Mouse (Mus musculus) embryonic facial prominence, embryonic 14.5 days (tissue): ENCODE data around the gene Ptges. TPM values are rescaled to one million over a fixed set of nuclear protein-coding genes. Genes with fewer than 3 reads are reported as not detected.

Experiments used
- ATAC-seq: fragments of 200-750 bp; cut with Nextera tagmentation; 2 replicates; pipeline ENCODE4 v1.8.0; 2017; ENCODE audit warnings: low read depth, moderate number of reproducible peaks, moderate TSS enrichment
- DNase-seq: peaks from one replicate; pipeline ENCODE4 v3.0.0-alpha.2; 2015; ENCODE audit warnings: low spot score
- H3K27ac ChIP-seq: fragments of 300-500 bp; sonication (generic); replicated peaks from 2 replicates; pipeline ENCODE4 v1.5.1; 2014; ENCODE audit warnings: low read depth, mild to moderate bottlenecking, low read length, moderate library complexity
- H3K27me3 ChIP-seq: fragments of 300-500 bp; sonication (generic); replicated peaks from 2 replicates; pipeline ENCODE4 v1.6.1; 2014; ENCODE audit warnings: low read length; ENCODE audit not compliant: control insufficient read depth, insufficient read depth
- H3K36me3 ChIP-seq: fragments of 300-500 bp; sonication (generic); 2 replicates; pipeline ENCODE4 v1.6.1; 2014; ENCODE audit warnings: low read length, mixed read lengths; ENCODE audit not compliant: control insufficient read depth, insufficient read depth
- H3K4me1 ChIP-seq: fragments of 300-500 bp; sonication (generic); 2 replicates; pipeline ENCODE4 v1.6.1; 2014; ENCODE audit warnings: antibody characterized with exemption, low read length; ENCODE audit not compliant: control insufficient read depth, insufficient read depth
- H3K4me2 ChIP-seq: fragments of 300-500 bp; sonication (generic); 2 replicates; pipeline ENCODE4 v1.6.1; 2014; ENCODE audit warnings: low read depth, mild to moderate bottlenecking, low read length, moderate library complexity, mixed read lengths
- H3K4me3 ChIP-seq: fragments of 300-500 bp; sonication (generic); 2 replicates; pipeline ENCODE4 v1.5.1; 2014; ENCODE audit warnings: low read depth, mild to moderate bottlenecking, low read length
- H3K9ac ChIP-seq: fragments of 300-500 bp; sonication (generic); 2 replicates; pipeline ENCODE4 v1.6.1; 2014; ENCODE audit warnings: low read depth, mild to moderate bottlenecking, low read length, moderate library complexity, mixed read lengths
- H3K9me3 ChIP-seq: fragments of 300-500 bp; sonication (generic); 2 replicates; pipeline ENCODE4 v1.6.1; 2016; ENCODE audit warnings: low read length; ENCODE audit not compliant: control insufficient read depth
- WGBS: fragments of 180-500 bp; shearing (Covaris S2); extraction: QIAGEN DNeasy Blood & Tissue Kit; methylation state at CpG from one replicate; pipeline ENCODE4 v1.1.7; 2014; 5-methylcytosine and 5-hydroxymethylcytosine counted together
- polyA plus RNA-seq: library from polyadenylated mRNA; unstranded; fragments of >200 nt; fragmentation: Nextera tagmentation; extraction: Ambion mirVana; gene quantifications from 2 replicates; pipeline ENCODE4 v1.2.1, GENCODE M21; 2014

Gene Ptges
- polyA plus RNA-seq, 1 experiment from 2014 or later: 17.3 TPM

DNA sequence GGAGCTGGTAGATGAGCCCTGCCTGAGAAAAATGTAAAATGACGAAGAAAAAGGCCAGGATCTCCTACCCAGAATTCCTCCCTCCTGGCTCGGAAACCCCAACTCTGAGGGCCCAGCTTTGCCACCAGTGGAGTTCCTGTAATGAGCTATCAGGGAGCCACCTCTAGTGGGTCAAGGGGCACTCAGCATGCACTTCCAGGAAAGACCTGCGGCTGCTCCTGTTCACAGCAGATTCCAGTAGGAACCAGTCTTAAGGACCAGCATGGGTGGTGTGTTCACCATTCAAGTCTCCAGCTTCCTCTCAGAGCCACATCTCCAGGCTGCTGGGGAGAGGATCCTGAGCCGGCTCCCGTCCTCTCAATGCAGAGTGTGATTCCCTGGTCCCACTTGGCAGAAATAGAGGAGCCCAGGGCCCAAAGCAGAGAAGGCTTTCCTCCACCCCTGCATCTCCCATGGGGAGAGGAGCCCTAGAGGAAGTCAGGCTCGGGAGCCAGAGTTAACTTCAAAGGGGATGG, 28.0 kb downstream of the Ptges start:
- Histone ChIP-seq H3K4me3 (peak overlapping the region; percentile 48), H3K27ac (no peak overlapping the region), H3K9me3 (no peaks in the 10 kb centered on the region), H3K36me3 (0 out of 2 replicates have a peak, but pooled peaks cover 3% of the 10 kb centered on the region), H3K9ac (peak overlapping the region; percentile 65; the same call in 1 of the 2 replicates), H3K4me2 (peak overlapping the region; percentile 75), H3K4me1 (peaks cover 22% of the 10 kb centered on the region), H3K27me3 (no peaks in the 10 kb centered on the region)
- 42% methylated on average over 6 of the region's 6 CpGs for WGBS
- no peak for ATAC-seq
- no peak for DNase-seq

DNA sequence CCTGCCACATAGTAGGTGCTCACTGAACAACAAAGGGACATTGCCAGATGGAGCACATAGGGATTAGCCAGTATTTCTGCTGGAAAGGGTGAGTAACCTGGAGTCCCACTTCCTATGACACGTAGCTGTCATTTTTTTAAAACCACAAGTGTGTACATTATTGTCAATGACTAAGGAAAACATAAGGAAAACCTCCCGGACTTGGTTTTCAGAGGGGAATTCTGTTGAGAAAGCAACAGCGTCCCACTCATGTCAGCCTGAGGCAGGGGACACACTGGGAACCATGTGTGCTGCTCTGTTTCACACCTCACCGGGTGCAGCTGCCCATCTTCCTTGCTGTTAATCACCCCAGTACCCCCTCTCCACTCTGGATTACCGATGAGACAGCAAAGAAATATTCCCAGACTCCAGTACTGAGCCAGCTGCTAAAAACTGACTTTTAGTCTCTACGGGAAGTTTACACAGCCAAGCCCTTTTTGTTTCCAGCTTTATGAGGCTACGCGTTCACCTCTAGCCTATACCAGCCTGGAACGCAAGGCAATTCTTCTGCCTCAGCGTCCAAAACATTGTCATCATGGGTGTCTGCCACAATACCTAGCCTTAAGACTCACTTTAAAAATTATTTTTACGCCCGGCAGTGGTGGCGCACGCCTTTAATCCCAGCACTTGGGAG, 30.1 kb downstream of the Ptges start:
- ATAC-seq (no peak), DNase-seq (no peak)
- no peaks in the 10 kb centered on the region for H3K27me3 ChIP-seq
- H3K9me3 ChIP-seq: no peaks in the 10 kb centered on the region
- H3K9ac ChIP-seq: no peak overlapping the region
- H3K4me2 ChIP-seq: no peak overlapping the region
- 84% methylated on average over 14 of the region's 14 CpGs for WGBS
- 0 out of 2 replicates have a peak, but pooled peaks cover 3% of the 10 kb centered on the region for H3K36me3 ChIP-seq
- H3K4me1 ChIP-seq: peaks cover 19% of the 10 kb centered on the region
- H3K4me3 ChIP-seq: no peak overlapping the region
- H3K27ac ChIP-seq: no peak overlapping the region

DNA sequence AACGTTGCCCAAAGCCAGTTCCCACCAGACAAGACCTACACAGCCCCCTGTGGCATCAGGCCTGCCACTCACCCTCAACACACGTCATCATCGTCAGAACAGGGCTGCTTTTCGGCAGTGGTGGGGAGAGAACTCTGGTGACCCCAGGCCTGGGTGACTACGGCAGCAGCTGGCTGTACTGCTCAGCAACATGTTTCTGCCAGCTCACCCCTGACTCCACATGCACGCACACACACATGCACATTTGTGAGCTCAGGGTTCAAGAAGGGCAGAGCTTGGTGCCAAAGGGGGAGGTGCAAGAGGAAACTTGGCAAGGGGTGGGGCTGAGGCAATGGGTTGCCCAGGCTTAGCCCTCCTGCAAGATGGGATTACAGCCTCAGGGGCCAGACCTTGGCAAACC, 32.4 kb downstream of the Ptges start:
- Histone ChIP-seq H3K9me3 (no peaks in the 10 kb centered on the region), H3K27me3 (no peaks in the 10 kb centered on the region), H3K4me2 (no peak overlapping the region), H3K9ac (no peak overlapping the region; the same call in 1 of the 2 replicates), H3K4me1 (peaks cover 19% of the 10 kb centered on the region), H3K36me3 (0 out of 2 replicates have a peak, but pooled peaks cover 3% of the 10 kb centered on the region), H3K4me3 (no peak overlapping the region), H3K27ac (peak overlapping the region; percentile 39; the same call in 1 of the 2 replicates)
- 16% methylated on average over 6 of the region's 6 CpGs for WGBS
- ATAC-seq (peak; percentile 64), DNase-seq (peak; percentile 62)

DNA sequence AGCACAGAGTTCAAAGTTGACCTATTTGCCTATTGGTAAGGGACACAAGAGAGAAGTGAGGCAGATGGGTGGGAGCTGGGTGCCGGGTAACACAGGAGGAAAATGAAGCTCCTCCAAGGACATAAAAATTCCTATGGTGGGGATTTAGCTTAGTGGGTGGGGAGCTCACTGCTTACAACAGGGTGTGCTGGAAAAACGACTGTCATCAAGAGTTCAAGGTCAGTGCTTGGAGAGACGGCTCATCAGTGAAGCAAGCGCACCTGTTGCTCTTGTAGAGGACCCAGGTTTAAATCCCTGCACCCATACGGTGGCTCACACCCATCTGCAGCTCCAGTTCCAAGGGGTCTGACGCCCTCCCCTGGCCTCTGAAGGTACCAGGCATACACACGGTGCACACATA, 35.7 kb downstream of the Ptges start:
- no peak overlapping the region for H3K27ac ChIP-seq
- H3K9ac ChIP-seq: no peak overlapping the region
- no peaks in the 10 kb centered on the region for H3K27me3 ChIP-seq
- no peak overlapping the region for H3K4me3 ChIP-seq
- WGBS: 76% methylated on average over 7 of the region's 7 CpGs
- ATAC-seq: no peak
- peaks cover 11% of the 10 kb centered on the region for H3K4me1 ChIP-seq
- H3K36me3 ChIP-seq: no peaks in the 10 kb centered on the region
- H3K4me2 ChIP-seq: no peak overlapping the region
- DNase-seq: no peak
- H3K9me3 ChIP-seq: no peaks in the 10 kb centered on the region

DNA sequence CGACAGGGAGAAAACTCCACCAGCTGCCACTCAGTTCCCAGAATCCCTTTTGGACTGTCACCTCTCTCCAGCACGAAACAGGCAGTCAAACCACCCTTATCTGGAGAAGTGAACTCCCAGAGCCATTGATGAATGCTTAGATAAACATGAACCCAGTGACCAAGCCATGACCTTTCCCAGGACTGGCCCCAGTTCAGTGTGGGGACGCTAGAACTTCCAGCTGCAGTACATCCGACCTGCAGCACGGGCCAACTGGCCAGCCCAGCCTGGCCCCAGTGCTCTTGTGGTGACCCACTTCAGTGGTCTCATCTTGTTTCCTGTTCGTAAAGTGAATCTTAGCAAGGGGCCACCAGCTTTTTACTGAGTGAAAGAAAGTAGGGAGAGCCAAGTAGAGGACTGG, 36.3 kb downstream of the Ptges start:
- ATAC-seq (no peak), DNase-seq (no peak)
- H3K36me3 ChIP-seq: no peaks in the 10 kb centered on the region
- H3K9ac ChIP-seq: no peak overlapping the region
- no peak overlapping the region for H3K27ac ChIP-seq
- H3K4me1 ChIP-seq: peaks cover 11% of the 10 kb centered on the region
- H3K4me3 ChIP-seq: no peak overlapping the region
- no peaks in the 10 kb centered on the region for H3K9me3 ChIP-seq
- H3K27me3 ChIP-seq: no peaks in the 10 kb centered on the region
- 18% methylated on average over 6 of the region's 6 CpGs for WGBS
- H3K4me2 ChIP-seq: no peak overlapping the region

DNA sequence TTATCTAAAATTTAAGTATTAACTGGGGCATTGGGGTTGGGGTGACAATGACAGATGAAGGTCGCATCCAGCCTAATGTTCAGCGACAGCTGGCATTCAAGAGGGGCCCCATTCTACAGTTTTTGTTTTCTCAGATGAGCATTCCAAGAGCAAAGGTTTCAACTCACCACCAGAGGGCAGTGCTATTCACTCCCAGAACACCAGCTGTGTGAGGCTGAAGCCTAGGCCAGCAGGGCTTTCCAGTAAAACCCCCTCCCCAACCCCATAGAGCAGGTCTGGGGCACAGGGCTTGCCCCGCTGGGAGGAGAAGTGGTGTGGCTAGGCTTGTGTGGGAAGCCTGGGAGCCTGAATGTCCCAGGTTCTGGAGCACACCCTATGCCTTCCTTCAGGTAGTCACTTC, 38.7 kb downstream of the Ptges start:
- Histone ChIP-seq H3K27me3 (no peaks in the 10 kb centered on the region), H3K9me3 (no peaks in the 10 kb centered on the region), H3K4me2 (no peak overlapping the region), H3K4me1 (peaks cover 6% of the 10 kb centered on the region; the same call in 1 of the 2 replicates), H3K27ac (no peak overlapping the region), H3K4me3 (no peak overlapping the region), H3K36me3 (no peaks in the 10 kb centered on the region), H3K9ac (no peak overlapping the region; the same call in 1 of the 2 replicates)
- DNase-seq (peak; percentile 87), ATAC-seq (peak; percentile 64)
- WGBS: 8% methylated on average over 3 of the region's 3 CpGs

DNA sequence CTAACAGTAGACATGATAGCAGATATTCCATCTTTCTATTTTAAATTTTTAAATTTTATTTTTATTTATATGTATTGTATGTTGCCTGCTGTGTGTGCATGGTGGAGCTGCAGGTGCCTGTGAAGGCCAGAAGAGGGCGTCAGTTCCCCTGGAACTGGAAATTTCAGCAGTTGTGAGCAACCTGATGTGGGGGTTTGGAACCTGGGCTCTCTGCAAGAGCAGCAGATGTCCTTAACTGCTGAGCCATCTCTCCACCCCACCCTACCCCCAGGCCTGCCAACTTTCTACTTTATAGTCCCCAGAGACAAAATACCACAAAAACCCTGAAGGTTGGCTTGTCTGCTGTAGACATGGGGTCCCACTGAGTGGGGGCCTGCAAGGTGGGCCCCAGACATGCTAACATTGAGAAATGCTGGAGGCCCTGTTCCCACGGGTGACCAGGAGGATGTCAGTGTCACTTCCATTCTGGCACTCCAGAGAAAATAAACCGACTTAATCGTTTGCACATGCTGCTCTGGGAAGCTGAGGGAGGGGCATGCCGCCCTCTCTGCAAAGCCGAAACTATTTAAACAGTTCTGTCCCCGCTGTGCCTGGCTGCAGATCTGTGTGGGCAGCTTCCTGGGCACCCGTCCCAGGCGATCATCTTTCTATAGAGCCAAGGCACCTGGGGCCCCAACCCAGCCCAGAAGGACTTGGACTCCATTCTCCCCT, 44.1 kb downstream of the Ptges start:
- peak; percentile 80 for ATAC-seq

DNA sequence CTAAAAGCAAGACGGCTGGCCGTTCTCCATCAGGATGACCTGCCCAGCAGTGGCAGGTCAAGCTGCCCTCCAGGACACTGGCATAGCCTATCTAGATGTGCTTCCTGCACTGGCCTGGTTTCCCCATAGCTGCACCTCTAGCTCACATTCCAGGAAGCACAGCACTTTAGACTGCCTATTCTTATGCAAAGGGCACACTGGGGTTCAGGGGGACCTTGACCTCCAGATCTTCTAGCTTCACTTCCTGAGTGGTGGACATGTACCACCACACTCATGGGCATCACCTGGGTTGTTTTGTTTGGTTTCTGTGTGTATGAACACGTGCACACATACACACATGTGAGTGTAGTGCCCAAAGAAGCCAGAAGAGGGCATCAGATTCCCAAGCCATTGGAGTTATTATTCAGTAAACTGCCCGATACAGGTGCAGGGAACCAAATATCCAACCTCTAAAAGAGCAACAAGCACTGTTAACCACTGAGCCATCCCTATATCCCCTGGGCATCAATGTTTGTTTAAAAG, 44.8 kb downstream of the Ptges start:
- ATAC-seq: no peak
- WGBS: 96% methylated on average over 4 of the region's 4 CpGs
- H3K4me3 ChIP-seq: no peak overlapping the region
- no peak overlapping the region for H3K4me2 ChIP-seq
- peaks cover 32% of the 10 kb centered on the region for H3K36me3 ChIP-seq
- no peaks in the 10 kb centered on the region for H3K27me3 ChIP-seq
- no peak overlapping the region for H3K9ac ChIP-seq
- DNase-seq: no peak
- no peaks in the 10 kb centered on the region for H3K9me3 ChIP-seq
- peaks cover 9% of the 10 kb centered on the region for H3K4me1 ChIP-seq
- H3K27ac ChIP-seq: peak overlapping the region; percentile 71

More for the DNA sequence above, 44.1 kb downstream of the Ptges start:
- H3K9ac ChIP-seq: no peak overlapping the region
- H3K27ac ChIP-seq: peak overlapping the region; percentile 71
- H3K4me2 ChIP-seq: peak overlapping the region; percentile 3; the same call in 1 of the 2 replicates
- WGBS: 15% methylated on average over 9 of the region's 9 CpGs
- peaks cover 9% of the 10 kb centered on the region for H3K4me1 ChIP-seq
- peak; percentile 92 for DNase-seq
- no peaks in the 10 kb centered on the region for H3K9me3 ChIP-seq
- H3K27me3 ChIP-seq: no peaks in the 10 kb centered on the region
- no peak overlapping the region for H3K4me3 ChIP-seq
- H3K36me3 ChIP-seq: peaks cover 26% of the 10 kb centered on the region
